Mouse (Mus musculus) bone marrow macrophage, adult 2 months (primary cell): ENCODE results near the gene Rint1.

Source experiments
- CTCF ChIP-seq: IDR thresholded peaks from 2 replicates; pipeline ENCODE4 v1.5.1; 2012; ENCODE audit warnings: low read depth, mild to moderate bottlenecking, low read length, moderate library complexity
- POLR2A ChIP-seq: IDR thresholded peaks from 2 replicates; pipeline ENCODE4 v1.6.1; 2012; ENCODE audit warnings: mild to moderate bottlenecking, low read depth, low read length, borderline replicate concordance

GRCm38 (mm10) chr5:23762531-23762930 lies 25.0 kb upstream of the Rint1 start:
- no peak for TF ChIP-seq CTCF
- no peak for TF ChIP-seq POLR2A
